Mouse (Mus musculus): ENCODE measurements around the gene Plekhj1.

Gene Plekhj1

GRCm38 (mm10) chr10:80805925-80806324 lies 7.5 kb upstream of the Plekhj1 start:
- peak; percentile 69 for DNase-seq (ENCODE audit: low read depth)

- no peak for DNase-seq (ENCODE audit: low read depth)
Observed at GRCm38 (mm10) chr10:80805322-80805721, 6.9 kb upstream of the Plekhj1 start.

GRCm38 (mm10) chr10:80804916-80805315 lies 6.5 kb upstream of the Plekhj1 start, which contains the start of gene Amh:
Gene Amh (plus strand): TSS chr10:80805243.
- DNase-seq (ENCODE audit: low read depth), result no peak

- DNase-seq (ENCODE audit: low read depth), result no peak
Observed at GRCm38 (mm10) chr10:80804340-80804739, 5.9 kb upstream of the Plekhj1 start.

- no peak for DNase-seq (ENCODE audit: low read depth)
Observed at GRCm38 (mm10) chr10:80802996-80803395, 4.6 kb upstream of the Plekhj1 start.

- DNase-seq (ENCODE audit: low read depth), result no peak
Observed at GRCm38 (mm10) chr10:80802204-80802912, 3.9 kb upstream of the Plekhj1 start.

- DNase-seq (ENCODE audit: low read depth), result no peak
Observed at GRCm38 (mm10) chr10:80799070-80799566, 692 bp upstream of the Plekhj1 start.

- no peak for DNase-seq (ENCODE audit: low read depth)
Observed at GRCm38 (mm10) chr10:80797186-80798149, 958 bp downstream of the Plekhj1 start.

- no peak for DNase-seq (ENCODE audit: low read depth)
Observed at GRCm38 (mm10) chr10:80796307-80796848, 2.0 kb downstream of the Plekhj1 start.

- DNase-seq (ENCODE audit: low read depth), result no peak
Observed at GRCm38 (mm10) chr10:80794750-80795149, 3.7 kb downstream of the Plekhj1 start.

- no peak for DNase-seq (ENCODE audit: low read depth)
Observed at GRCm38 (mm10) chr10:80793803-80794202, 4.6 kb downstream of the Plekhj1 start.

GRCm38 (mm10) chr10:80793033-80793784 lies 5.2 kb downstream of the Plekhj1 start:
- DNase-seq (ENCODE audit: low read depth), result no peak

- no peak for DNase-seq (ENCODE audit: low read depth)
Observed at GRCm38 (mm10) chr10:80792175-80793032, 6.0 kb downstream of the Plekhj1 start.

- no peak for DNase-seq (ENCODE audit: low read depth)
Observed at GRCm38 (mm10) chr10:80791476-80792174, 6.8 kb downstream of the Plekhj1 start.

- no peak for DNase-seq (ENCODE audit: low read depth)
Observed at GRCm38 (mm10) chr10:80790761-80791404, 7.5 kb downstream of the Plekhj1 start.

- DNase-seq (ENCODE audit: low read depth), result no peak
Observed at GRCm38 (mm10) chr10:80787517-80787916, 10.9 kb downstream of the Plekhj1 start.

- no peak for DNase-seq (ENCODE audit: low read depth)
Observed at GRCm38 (mm10) chr10:80785963-80786362, 12.5 kb downstream of the Plekhj1 start.

GRCm38 (mm10) chr10:80784871-80785270 lies 13.6 kb downstream of the Plekhj1 start:
- DNase-seq (ENCODE audit: low read depth), result no peak

- no peak for DNase-seq (ENCODE audit: low read depth)
Observed at GRCm38 (mm10) chr10:80784302-80784701, 14.1 kb downstream of the Plekhj1 start.

GRCm38 (mm10) chr10:80779565-80779964 lies 18.9 kb downstream of the Plekhj1 start:
- no peak for DNase-seq (ENCODE audit: low read depth)
